Mouse (Mus musculus): ENCODE results near the gene Efna1. TPM values are rescaled to one million over a fixed set of nuclear protein-coding genes. Genes with fewer than 3 reads are reported as not detected.

The Efna1 gene
- total and polyA plus RNA-seq, 2 experiments from 2014 or later, result 5.9 to 10.9 TPM

- TF ChIP-seq CTCF (IDR thresholded peaks at IDR 0.05; ENCODE audit: low read depth), result peak; percentile 93
- DNase-seq (ENCODE audit: low spot score) (peak; percentile 85), ATAC-seq (peak; percentile 88)
- no peaks in the 10 kb centered on the region for H3K9me3 ChIP-seq (ENCODE audit: low read length)
- no peak overlapping the region for H3K4me2 ChIP-seq (ENCODE audit: low read depth, low read length)
- no peaks in the 10 kb centered on the region for H3K27me3 ChIP-seq (ENCODE audit: insufficient read depth, low read length)
- WGBS, result under 1% methylated on average over 9 of the region's 9 CpGs
- no peak overlapping the region for H3K4me3 ChIP-seq (ENCODE audit: low read length)
- H3K9ac ChIP-seq (replicated peaks; ENCODE audit: low read length), result no peak overlapping the region
- no peaks in the 10 kb centered on the region for H3K36me3 ChIP-seq (ENCODE audit: insufficient read depth, low read length)
- H3K27ac ChIP-seq, result no peak overlapping the region
- no peaks in the 10 kb centered on the region for H3K4me1 ChIP-seq (ENCODE audit: insufficient read depth, low read length)
These were observed 27.1 kb upstream of the Efna1 start for GRCm38 (mm10) chr3:89308089-89308488.

- no peak overlapping the region for H3K4me2 ChIP-seq (ENCODE audit: low read depth, low read length)
- H3K27ac ChIP-seq, result peak overlapping the region; percentile 26; the same call in 1 of the 2 replicates
- no peak for ATAC-seq
- H3K4me1 ChIP-seq (ENCODE audit: insufficient read depth, low read length), result no peaks in the 10 kb centered on the region
- H3K9me3 ChIP-seq (ENCODE audit: low read length), result no peaks in the 10 kb centered on the region
- no peak overlapping the region for H3K9ac ChIP-seq (replicated peaks; ENCODE audit: low read length)
- no peak for TF ChIP-seq CTCF (IDR thresholded peaks at IDR 0.05; ENCODE audit: low read depth)
- no peaks in the 10 kb centered on the region for H3K36me3 ChIP-seq (ENCODE audit: insufficient read depth, low read length)
- WGBS, result 75% methylated on average over 8 of the region's 8 CpGs
- no peak overlapping the region for H3K4me3 ChIP-seq (ENCODE audit: low read length)
- DNase-seq (ENCODE audit: low spot score), result no peak
- H3K27me3 ChIP-seq (ENCODE audit: insufficient read depth, low read length), result no peaks in the 10 kb centered on the region
These were observed 24.8 kb upstream of the Efna1 start for GRCm38 (mm10) chr3:89305551-89306325.

- no peak overlapping the region for H3K4me2 ChIP-seq (ENCODE audit: low read depth, low read length)
- no peak overlapping the region for H3K9ac ChIP-seq (replicated peaks; ENCODE audit: low read length)
- 67% methylated on average over 4 of the region's 4 CpGs for WGBS
- H3K9me3 ChIP-seq (ENCODE audit: low read length), result no peaks in the 10 kb centered on the region
- no peaks in the 10 kb centered on the region for H3K4me1 ChIP-seq (ENCODE audit: insufficient read depth, low read length)
- no peak overlapping the region for H3K27ac ChIP-seq
- no peaks in the 10 kb centered on the region for H3K36me3 ChIP-seq (ENCODE audit: insufficient read depth, low read length)
- H3K4me3 ChIP-seq (ENCODE audit: low read length), result no peak overlapping the region
- no peak for TF ChIP-seq CTCF (IDR thresholded peaks at IDR 0.05; ENCODE audit: low read depth)
- DNase-seq (ENCODE audit: low spot score) (no peak), ATAC-seq (no peak)
- H3K27me3 ChIP-seq (ENCODE audit: insufficient read depth, low read length), result no peaks in the 10 kb centered on the region
These were observed 24.2 kb upstream of the Efna1 start for GRCm38 (mm10) chr3:89305105-89305504.

DNA sequence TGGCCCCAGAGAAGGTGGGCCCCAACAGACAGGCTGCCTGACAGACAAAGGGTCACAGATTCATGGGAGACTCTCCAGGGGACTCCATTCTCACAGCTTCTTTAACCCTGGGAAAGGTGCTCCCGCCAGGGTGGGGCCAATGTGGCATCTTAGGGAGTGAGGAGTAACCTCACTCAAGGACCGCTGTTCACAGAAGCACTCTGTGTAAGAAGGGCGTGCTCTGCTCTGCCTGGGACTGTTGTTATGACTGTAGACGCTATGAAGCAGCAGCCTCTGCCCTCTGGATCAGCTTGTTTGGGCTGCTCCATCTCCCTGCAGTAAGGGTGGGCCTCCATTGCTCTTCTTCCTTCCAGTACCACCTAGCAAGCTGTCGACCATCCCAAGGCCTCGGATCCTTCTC, 23.5 kb upstream of the Efna1 start:
- Histone ChIP-seq H3K4me1 (ENCODE audit: insufficient read depth, low read length) (no peaks in the 10 kb centered on the region), H3K27me3 (ENCODE audit: insufficient read depth, low read length) (no peaks in the 10 kb centered on the region), H3K4me3 (ENCODE audit: low read length) (no peak overlapping the region), H3K4me2 (ENCODE audit: low read depth, low read length) (no peak overlapping the region), H3K27ac (no peak overlapping the region), H3K9ac (replicated peaks; ENCODE audit: low read length) (no peak overlapping the region), H3K9me3 (ENCODE audit: low read length) (no peaks in the 10 kb centered on the region), H3K36me3 (ENCODE audit: insufficient read depth, low read length) (no peaks in the 10 kb centered on the region)
- ATAC-seq (no peak), DNase-seq (ENCODE audit: low spot score) (no peak)
- 65% methylated on average over 6 of the region's 6 CpGs for WGBS
- TF ChIP-seq CTCF (IDR thresholded peaks at IDR 0.05; ENCODE audit: low read depth), result no peak

DNA sequence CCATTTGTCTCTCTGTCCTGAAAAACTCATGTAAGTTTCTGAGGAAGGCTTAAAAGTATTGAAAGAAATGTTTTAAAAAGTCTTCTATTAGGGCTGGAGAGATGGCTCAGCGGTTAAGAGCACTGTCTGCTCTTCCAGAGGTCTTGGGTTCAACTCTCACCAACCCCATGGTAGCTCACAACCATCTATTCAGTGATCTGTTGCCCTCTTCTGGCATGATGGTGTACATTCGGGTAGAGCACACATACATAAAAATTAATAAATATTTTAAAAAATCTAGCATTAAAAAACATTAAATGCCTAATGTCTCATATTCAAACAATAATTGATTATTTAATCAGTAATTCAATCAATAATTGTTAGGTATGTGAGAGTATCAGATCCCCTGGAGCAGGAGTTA, 19.6 kb upstream of the Efna1 start:
- ATAC-seq, result no peak
- no peaks in the 10 kb centered on the region for H3K36me3 ChIP-seq (ENCODE audit: insufficient read depth, low read length)
- no peak overlapping the region for H3K4me2 ChIP-seq (ENCODE audit: low read depth, low read length)
- WGBS, result 71% methylated on average over 2 of the region's 2 CpGs
- H3K27ac ChIP-seq, result no peak overlapping the region
- no peak overlapping the region for H3K9ac ChIP-seq (replicated peaks; ENCODE audit: low read length)
- DNase-seq (ENCODE audit: low spot score), result no peak
- H3K9me3 ChIP-seq (ENCODE audit: low read length), result no peaks in the 10 kb centered on the region
- no peaks in the 10 kb centered on the region for H3K27me3 ChIP-seq (ENCODE audit: insufficient read depth, low read length)
- no peaks in the 10 kb centered on the region for H3K4me1 ChIP-seq (ENCODE audit: insufficient read depth, low read length)
- no peak for TF ChIP-seq CTCF (IDR thresholded peaks at IDR 0.05; ENCODE audit: low read depth)
- H3K4me3 ChIP-seq (ENCODE audit: low read length), result no peak overlapping the region

DNA sequence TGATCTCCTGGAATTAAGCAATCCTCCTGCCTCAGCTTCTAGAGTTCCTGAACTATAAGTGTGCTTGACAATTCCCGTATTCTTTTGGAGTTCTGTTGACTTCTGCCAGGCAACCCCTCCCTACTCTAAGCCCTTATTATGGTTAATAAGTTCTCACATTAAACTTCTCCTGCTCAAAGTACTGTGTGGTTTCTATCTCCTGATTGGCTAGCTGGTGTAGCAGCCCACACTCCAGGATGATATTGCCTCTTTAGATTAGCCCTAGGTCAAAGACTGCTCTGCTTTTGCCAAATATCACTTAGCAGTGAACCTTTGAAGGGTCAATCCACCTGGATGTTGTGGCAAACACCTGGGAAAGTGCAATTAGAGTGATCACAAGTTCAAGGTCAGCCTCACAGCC, 19.1 kb upstream of the Efna1 start:
- Histone ChIP-seq H3K27me3 (ENCODE audit: insufficient read depth, low read length) (no peaks in the 10 kb centered on the region), H3K27ac (no peak overlapping the region), H3K36me3 (ENCODE audit: insufficient read depth, low read length) (no peaks in the 10 kb centered on the region), H3K4me3 (ENCODE audit: low read length) (no peak overlapping the region), H3K4me2 (ENCODE audit: low read depth, low read length) (peak overlapping the region; percentile 44), H3K4me1 (ENCODE audit: insufficient read depth, low read length) (no peaks in the 10 kb centered on the region), H3K9ac (replicated peaks; ENCODE audit: low read length) (no peak overlapping the region), H3K9me3 (ENCODE audit: low read length) (no peaks in the 10 kb centered on the region)
- ATAC-seq, result no peak
- 58% methylated on average over 1 of the region's 1 CpGs for WGBS
- no peak for TF ChIP-seq CTCF (IDR thresholded peaks at IDR 0.05; ENCODE audit: low read depth)
- no peak for DNase-seq (ENCODE audit: low spot score)

GRCm38 (mm10) chr3:89299499-89299898, 18.6 kb upstream of the Efna1 start:
- DNase-seq (ENCODE audit: low spot score) (peak; percentile 61), ATAC-seq (peak; percentile 67; the same call in 1 of the 2 replicates)
- H3K4me2 ChIP-seq (ENCODE audit: low read depth, low read length), result peak overlapping the region; percentile 44
- H3K27me3 ChIP-seq (ENCODE audit: insufficient read depth, low read length), result no peaks in the 10 kb centered on the region
- peak; percentile 35 for TF ChIP-seq CTCF (IDR thresholded peaks at IDR 0.05; ENCODE audit: low read depth)
- H3K4me3 ChIP-seq (ENCODE audit: low read length), result peak overlapping the region; percentile 11; the same call in 1 of the 2 replicates
- no peaks in the 10 kb centered on the region for H3K36me3 ChIP-seq (ENCODE audit: insufficient read depth, low read length)
- H3K9ac ChIP-seq (replicated peaks; ENCODE audit: low read length), result no peak overlapping the region
- H3K9me3 ChIP-seq (ENCODE audit: low read length), result no peaks in the 10 kb centered on the region
- 2% methylated on average over 14 of the region's 14 CpGs for WGBS
- no peak overlapping the region for H3K27ac ChIP-seq
- no peaks in the 10 kb centered on the region for H3K4me1 ChIP-seq (ENCODE audit: insufficient read depth, low read length)
